Mouse (Mus musculus) brain, adult 2 months (tissue): Measurements from ENCODE around the gene Itgb1bp1.

Experiments
- DNase-seq: peaks from one replicate; pipeline ENCODE4 v3.0.0; 2011; ENCODE audit warnings: low read depth, low spot score

Gene Itgb1bp1

GRCm38 (mm10) chr12:21286243-21286622 is at the start of gene Itgb1bp1:
Itgb1bp1 (minus strand) TSS chr12:21286284.
- peak; percentile 99 for DNase-seq

- peak; percentile 84 for DNase-seq
These were observed 49.8 kb upstream of the Itgb1bp1 start for GRCm38 (mm10) chr12:21335869-21336268.

- no peak for DNase-seq
These were observed 47.7 kb upstream of the Itgb1bp1 start for GRCm38 (mm10) chr12:21333766-21334165.

DNA sequence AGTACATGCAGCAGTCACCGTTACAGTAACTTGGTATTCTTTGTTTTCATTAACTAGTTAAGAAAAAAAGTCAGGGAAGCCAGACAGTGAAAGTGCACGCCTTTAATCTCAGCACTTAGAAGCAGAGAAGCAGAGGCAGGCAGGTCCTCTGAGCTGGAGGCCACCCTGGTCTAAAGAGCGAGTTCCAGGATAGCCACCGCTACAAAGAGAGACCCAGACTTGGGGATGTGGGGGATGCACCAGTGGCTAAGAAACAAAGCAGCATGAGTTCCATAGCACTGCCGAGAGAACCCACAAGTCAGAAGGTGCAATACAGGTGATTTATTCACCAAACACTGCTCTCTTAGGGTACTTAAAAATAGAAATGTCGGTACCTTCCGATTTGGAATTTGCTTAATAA is 46.9 kb upstream of the Itgb1bp1 start:
- DNase-seq: no peak

GRCm38 (mm10) chr12:21331711-21332110 is 45.6 kb upstream of the Itgb1bp1 start:
- peak; percentile 17 for DNase-seq

- peak; percentile 76 for DNase-seq
These were observed 45.0 kb upstream of the Itgb1bp1 start for GRCm38 (mm10) chr12:21330961-21331576.

DNA sequence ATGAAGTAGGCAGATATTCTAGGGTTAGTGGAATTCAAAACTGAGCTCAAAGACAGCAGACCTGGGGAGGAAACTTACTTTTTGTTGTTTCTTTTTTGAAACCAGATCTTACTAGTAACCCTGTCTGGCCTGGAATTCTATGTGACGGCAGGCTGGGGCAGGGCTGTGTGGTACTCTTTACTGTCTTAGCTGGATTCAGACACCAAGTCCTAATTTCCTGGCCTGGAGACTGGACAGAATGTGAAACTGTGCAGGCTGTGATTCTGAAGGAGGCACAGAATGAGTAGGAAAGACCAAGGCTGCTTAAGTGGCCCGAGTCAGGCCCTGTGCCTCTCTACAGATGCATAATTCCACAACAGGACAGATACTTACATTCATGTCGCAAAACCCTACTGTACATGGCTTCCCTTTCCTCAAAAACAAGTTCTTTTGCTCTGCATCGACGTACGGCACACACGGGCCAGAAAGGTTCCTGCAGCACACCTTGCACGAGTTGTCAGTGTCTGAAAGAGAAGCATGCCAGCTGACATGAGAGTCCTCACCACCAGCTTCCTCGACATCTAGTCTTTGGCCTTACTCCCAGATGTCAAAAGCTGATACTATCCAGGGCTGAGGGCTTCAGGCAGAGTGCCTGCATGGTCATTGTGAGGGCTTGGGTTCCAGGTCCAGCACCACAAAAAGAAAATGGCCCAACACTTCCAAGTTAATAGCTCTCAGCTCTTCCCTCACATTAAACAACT is 43.7 kb upstream of the Itgb1bp1 start:
- DNase-seq: no peak

- no peak for DNase-seq
These were observed 40.2 kb upstream of the Itgb1bp1 start for GRCm38 (mm10) chr12:21326325-21326724.

DNA sequence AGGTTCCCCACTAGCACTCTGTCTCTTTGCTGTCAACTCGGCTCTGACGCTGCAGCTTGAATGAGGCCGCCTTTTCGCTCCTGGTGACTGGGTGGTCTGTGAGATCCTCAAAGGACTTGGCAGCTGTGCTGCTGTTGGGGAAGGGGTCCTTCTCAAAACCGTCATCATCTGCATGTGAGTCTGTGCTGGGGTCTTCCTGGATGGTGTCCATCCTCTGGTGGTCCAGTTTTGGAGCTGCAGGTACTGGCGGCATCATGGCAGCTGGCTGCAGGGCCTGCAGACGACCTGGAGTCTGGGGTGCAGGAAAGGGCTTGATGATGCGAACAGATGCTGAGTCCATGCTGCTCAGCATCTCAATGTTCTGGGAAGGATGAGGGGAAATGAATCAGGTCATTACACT is 39.2 kb upstream of the Itgb1bp1 start:
- DNase-seq: no peak

GRCm38 (mm10) chr12:21324101-21324500 is 38.0 kb upstream of the Itgb1bp1 start:
- DNase-seq: no peak

DNA sequence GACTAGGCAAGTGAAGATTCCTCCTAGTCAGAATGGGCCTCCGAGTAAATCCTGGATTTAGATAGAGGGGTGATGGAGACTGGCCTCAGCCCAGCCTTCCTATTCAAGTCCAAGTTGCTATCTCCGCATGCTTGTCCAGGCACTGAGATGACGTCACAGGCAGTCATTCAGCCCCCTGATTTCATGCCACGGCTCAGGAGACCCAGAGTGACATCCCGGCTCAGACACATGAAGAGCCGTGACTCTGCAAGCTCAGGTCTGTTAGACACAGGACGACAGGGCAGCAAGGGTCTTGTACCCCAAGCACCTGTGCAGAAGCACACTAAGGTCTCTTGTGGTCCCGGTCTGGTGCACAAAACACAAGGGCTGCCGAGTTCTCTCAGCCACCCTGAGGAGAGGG is 36.8 kb upstream of the Itgb1bp1 start:
- DNase-seq: no peak

DNA sequence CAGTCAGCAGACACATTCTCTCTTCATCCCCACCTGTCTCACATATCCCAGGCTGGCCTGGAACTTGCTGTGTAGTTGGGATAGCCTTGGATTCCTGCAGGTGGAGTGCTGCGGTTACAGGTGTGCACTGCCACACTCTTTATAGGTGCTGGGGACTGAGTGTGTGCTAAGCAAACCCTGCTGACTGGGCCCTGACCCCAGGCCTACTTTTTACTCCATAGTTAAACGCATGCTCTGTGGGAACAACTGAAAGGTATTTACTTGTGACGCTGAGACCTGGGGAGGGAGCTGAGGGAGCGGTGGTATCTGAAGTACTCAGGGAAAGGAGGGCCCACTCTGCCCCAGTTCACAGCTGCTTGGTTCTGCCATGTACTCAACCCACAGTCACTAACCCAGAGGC is 36.2 kb upstream of the Itgb1bp1 start:
- DNase-seq: no peak

DNA sequence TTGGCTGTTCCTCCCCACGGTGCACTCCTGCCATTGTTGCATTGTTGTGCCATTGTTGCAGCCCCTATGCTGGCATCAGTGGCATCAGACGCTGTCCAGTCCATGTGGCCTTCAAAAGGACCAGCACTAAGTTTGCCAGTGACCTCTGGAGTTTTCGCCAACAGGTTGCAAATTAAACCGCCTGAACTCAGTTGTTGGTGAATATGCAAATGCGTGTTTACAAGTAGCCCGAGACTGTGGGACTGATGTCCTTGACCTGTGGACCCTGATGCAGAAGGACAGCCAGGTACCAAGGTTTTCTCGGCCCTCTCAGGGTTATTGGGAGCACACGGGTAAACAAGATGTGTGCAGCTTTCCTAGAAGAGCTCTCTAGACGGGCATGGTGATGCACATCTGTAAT is 35.1 kb upstream of the Itgb1bp1 start:
- DNase-seq: no peak

- DNase-seq: no peak
These were observed 34.2 kb upstream of the Itgb1bp1 start for GRCm38 (mm10) chr12:21320317-21320716.

GRCm38 (mm10) chr12:21318143-21318895 is 32.2 kb upstream of the Itgb1bp1 start:
- peak; percentile 78 for DNase-seq

- DNase-seq: peak; percentile 32
These were observed 30.8 kb upstream of the Itgb1bp1 start for GRCm38 (mm10) chr12:21316869-21317265.

DNA sequence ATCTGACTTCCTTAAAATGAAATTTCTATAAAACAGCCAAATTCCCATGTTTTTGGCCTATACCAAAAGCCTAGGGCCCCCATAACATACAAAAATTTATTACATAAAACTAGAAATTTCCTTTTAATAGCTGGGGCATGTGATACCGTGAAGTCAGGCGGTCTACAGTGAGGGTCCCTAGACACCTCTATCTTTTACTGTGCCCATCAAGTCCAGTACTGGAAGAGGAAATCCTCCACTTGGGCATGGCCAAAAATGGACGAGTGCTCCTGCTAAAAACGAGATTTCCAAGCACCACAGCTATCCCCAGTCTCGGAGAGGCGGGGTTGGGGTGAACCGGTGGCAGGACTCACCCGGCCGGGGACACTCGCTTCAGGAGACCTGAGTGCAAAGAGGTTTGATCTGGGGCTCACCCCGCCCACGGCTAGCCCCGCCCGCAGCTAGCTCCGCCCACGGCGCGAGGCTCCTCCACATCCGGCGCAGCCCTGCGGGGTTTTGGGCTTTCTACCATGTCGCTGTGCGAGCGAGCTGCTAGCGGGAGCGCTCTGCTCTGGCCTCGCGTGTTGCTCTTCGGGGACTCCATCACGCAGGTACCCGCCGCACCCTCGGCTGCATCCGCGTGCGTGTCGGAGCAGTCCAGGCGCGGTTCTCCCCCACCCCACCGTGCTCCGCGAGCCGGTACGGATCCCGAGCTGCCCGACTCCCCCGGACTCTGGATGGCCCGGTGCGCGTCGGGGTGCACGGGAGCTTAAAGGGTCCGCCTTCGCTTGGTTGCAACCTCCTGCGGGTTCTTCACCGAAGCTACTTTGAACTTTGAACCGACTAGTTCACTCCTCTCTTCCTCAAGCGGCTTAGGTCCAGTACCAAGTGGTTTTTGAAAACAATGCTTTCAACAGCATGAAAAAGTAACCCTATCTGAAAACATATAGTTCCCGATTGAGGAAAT is 30.1 kb upstream of the Itgb1bp1 start, which contains the start of gene Iah1:
Gene Iah1 (plus strand): TSS at position 467 of the 946 bp plus-strand sequence.
- DNase-seq: peak; percentile 91

- no peak for DNase-seq
These were observed 26.1 kb upstream of the Itgb1bp1 start for GRCm38 (mm10) chr12:21312201-21312600.

DNA sequence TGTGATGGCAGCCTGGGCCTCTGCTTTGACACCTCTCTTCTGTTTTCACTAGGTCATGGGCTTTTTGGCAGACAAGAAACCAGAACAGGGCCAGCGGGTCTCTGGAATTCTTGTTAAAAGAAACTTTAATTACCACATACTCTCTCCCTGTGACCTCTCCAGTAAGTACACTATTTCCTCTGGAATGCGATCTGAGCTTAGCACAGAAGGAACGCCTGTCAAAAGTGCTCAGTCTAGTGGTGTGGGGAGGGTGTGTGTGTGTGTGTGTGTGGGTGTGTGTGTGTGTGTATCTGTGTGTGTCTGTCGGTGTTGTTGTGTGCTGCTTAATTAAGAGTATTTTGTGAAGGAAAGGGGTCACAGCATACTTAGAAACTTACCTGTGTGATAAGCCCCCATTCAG is 20.6 kb upstream of the Itgb1bp1 start:
- no peak for DNase-seq

- no peak for DNase-seq
These were observed 19.7 kb upstream of the Itgb1bp1 start for GRCm38 (mm10) chr12:21305741-21306140.

- DNase-seq: no peak
These were observed 16.3 kb upstream of the Itgb1bp1 start for GRCm38 (mm10) chr12:21302361-21302783.
